In genomic region chr17:74489024-74489900, GRCm38 (mm10) we compare ENCODE assay signal across 8 mouse cellular contexts. TPM values are rescaled to one million over a fixed set of nuclear protein-coding genes. Genes with fewer than 3 reads are reported as not detected.
A peak's percentile ranks its signal among the peaks of the same experiment; 100 is the strongest.
DNase-seq lines count a peak whose midpoint lies in the region; ATAC-seq and TF ChIP-seq lines count a peak whose summit lies in the region.

Gene Yipf4, plus strand, starts transcription at chr17:74489493.

- TF ChIP-seq CTCF in liver, embryonic 14.5 days (IDR thresholded peaks at IDR 0.05; ENCODE audit: low read depth), result no peak
- TF ChIP-seq CTCF in stomach, postnatal 0 days (IDR thresholded peaks at IDR 0.05; ENCODE audit: low read depth), result no peak

- peaks cover 22% of the 10 kb centered on the region for H3K36me3 ChIP-seq in forebrain, embryonic 10.5 days (replicated peaks)
- peaks cover 17% of the 10 kb centered on the region for H3K36me3 ChIP-seq in heart, embryonic 15.5 days
- H3K36me3 ChIP-seq in liver, embryonic 14.5 days (replicated peaks; ENCODE audit: control insufficient read depth, insufficient read depth, low read depth), result peaks cover 17% of the 10 kb centered on the region
- H3K36me3 ChIP-seq in neural tube, embryonic 11.5 days (ENCODE audit: control insufficient read depth, insufficient read depth, low read length), result no peaks in the 10 kb centered on the region; the same call in 1 of the 2 replicates
- H3K36me3 ChIP-seq in stomach, postnatal 0 days (ENCODE audit: control insufficient read depth, insufficient read depth, low read length), result peaks cover 3% of the 10 kb centered on the region; the same call in 1 of the 2 replicates

- ATAC-seq in heart, embryonic 15.5 days (replicated peaks; ENCODE audit: insufficient number of reproducible peaks, insufficient read depth, low FRiP score, low read depth), result peak; percentile 100
- ATAC-seq in liver, embryonic 14.5 days (ENCODE audit: insufficient read depth), result peak; percentile 98
- ATAC-seq in neural tube, embryonic 11.5 days (ENCODE audit: insufficient read depth, low FRiP score, low TSS enrichment), result peak; percentile 100
- ATAC-seq in stomach, postnatal 0 days (ENCODE audit: low FRiP score, low TSS enrichment), result peak; percentile 99

- peak; percentile 92 to 97 for DNase-seq in CD8-positive naive resting alpha-beta T cell, adult 2 months (ENCODE audit: low read depth in 2 of 2, low spot score in 2 of 2)
- DNase-seq in c-Kit-positive CD71-negative TER-119-negative erythroid progenitor cells, embryonic 14.5 days (ENCODE audit: low read depth), result peak; percentile 96
- DNase-seq in forebrain, embryonic 10.5 days (ENCODE audit: extremely low spot score, low spot score), result peak; percentile 92
- DNase-seq in kidney, postnatal 25 days, result peak; percentile 98
- DNase-seq in liver, embryonic 14.5 days (ENCODE audit: low read depth in 3 of 3, low spot score in 3 of 3), result peak; percentile 93 to 95 (median 93)
- DNase-seq in neural tube, embryonic 11.5 days (ENCODE audit: low spot score), result peak; percentile 94
- DNase-seq in stomach, postnatal 0 days (ENCODE audit: low spot score), result peak; percentile 97

- H3K4me2 ChIP-seq in heart, embryonic 15.5 days, result peak within 1 kb of the TSS; percentile 66
- H3K4me2 ChIP-seq in liver, embryonic 14.5 days (ENCODE audit: low read depth), result peak within 1 kb of the TSS; percentile 72
- peak within 1 kb of the TSS; percentile 69 for H3K4me2 ChIP-seq in neural tube, embryonic 11.5 days (ENCODE audit: low read depth)
- H3K4me2 ChIP-seq in stomach, postnatal 0 days (replicated peaks; ENCODE audit: low read depth), result peak within 1 kb of the TSS; percentile 65

- WGBS in forebrain, embryonic 10.5 days, result 4% methylated on average over 58 of the region's 58 CpGs
- 4% methylated on average over 55 of the region's 58 CpGs for WGBS in heart, embryonic 15.5 days
- 4% methylated on average over 58 of the region's 58 CpGs for WGBS in liver, embryonic 14.5 days (ENCODE audit: insufficient replicate concordance)
- 4% methylated on average over 58 of the region's 58 CpGs for WGBS in neural tube, embryonic 11.5 days
- WGBS in stomach, postnatal 0 days, result 4% methylated on average over 50 of the region's 58 CpGs

- TF ChIP-seq EP300 in liver, embryonic 14.5 days (IDR thresholded peaks at IDR 0.05; ENCODE audit: low read depth), result no peak; the same call in 1 of the 2 replicates
- peak; percentile 83 for TF ChIP-seq EP300 in stomach, postnatal 0 days (optimal IDR thresholded peaks at IDR 0.05)

- H3K4me3 ChIP-seq in forebrain, embryonic 10.5 days, result peak within 1 kb of the TSS; percentile 100
- H3K4me3 ChIP-seq in heart, embryonic 15.5 days, result peak within 1 kb of the TSS; percentile 89
- peak within 1 kb of the TSS; percentile 84 to 94 for H3K4me3 ChIP-seq in liver, embryonic 14.5 days (ENCODE audit: insufficient read depth in 1 of 2, low read depth in 2 of 2, low read length in 2 of 2)
- H3K4me3 ChIP-seq in neural tube, embryonic 11.5 days (ENCODE audit: low read depth, low read length), result peak within 1 kb of the TSS; percentile 95
- peak within 1 kb of the TSS; percentile 92 for H3K4me3 ChIP-seq in stomach, postnatal 0 days (ENCODE audit: low read depth, low read length)

- no peaks in the 10 kb centered on the region for H3K9me3 ChIP-seq in forebrain, embryonic 10.5 days
- H3K9me3 ChIP-seq in heart, embryonic 15.5 days (replicated peaks), result no peaks in the 10 kb centered on the region
- no peaks in the 10 kb centered on the region for H3K9me3 ChIP-seq in liver, embryonic 14.5 days (ENCODE audit: control insufficient read depth, low read length)
- H3K9me3 ChIP-seq in neural tube, embryonic 11.5 days (ENCODE audit: control insufficient read depth, low read length), result no peaks in the 10 kb centered on the region
- no peaks in the 10 kb centered on the region for H3K9me3 ChIP-seq in stomach, postnatal 0 days (ENCODE audit: control insufficient read depth, low read length)

- peaks cover 11% of the 10 kb centered on the region for H3K4me1 ChIP-seq in forebrain, embryonic 10.5 days
- H3K4me1 ChIP-seq in heart, embryonic 15.5 days (replicated peaks), result peaks cover 3% of the 10 kb centered on the region; the same call in 1 of the 2 replicates
- peaks cover 8 to 10% of the 10 kb centered on the region in 2 experiments for H3K4me1 ChIP-seq in liver, embryonic 14.5 days (replicated peaks; ENCODE audit: control insufficient read depth in 2 of 2, insufficient read depth in 2 of 2, low read length in 1 of 2)
- no peaks in the 10 kb centered on the region for H3K4me1 ChIP-seq in neural tube, embryonic 11.5 days (ENCODE audit: control insufficient read depth, insufficient read depth, low read length)
- H3K4me1 ChIP-seq in stomach, postnatal 0 days (replicated peaks; ENCODE audit: control insufficient read depth, insufficient read depth), result no peaks in the 10 kb centered on the region

- H3K27ac ChIP-seq in forebrain, embryonic 10.5 days, result peak within 1 kb of the TSS; percentile 87
- H3K27ac ChIP-seq in heart, embryonic 15.5 days, result peak within 1 kb of the TSS; percentile 94
- H3K27ac ChIP-seq in liver, embryonic 14.5 days, result peak within 1 kb of the TSS; percentile 96
- H3K27ac ChIP-seq in neural tube, embryonic 11.5 days (ENCODE audit: low read depth, low read length), result 0 out of 2 replicates have a peak within 1 kb of the TSS, but pooled peaks have one; percentile 47
- peak within 1 kb of the TSS; percentile 96 for H3K27ac ChIP-seq in stomach, postnatal 0 days (replicated peaks)

- H3K9ac ChIP-seq in heart, embryonic 15.5 days, result peak within 1 kb of the TSS; percentile 85
- H3K9ac ChIP-seq in liver, embryonic 14.5 days (replicated peaks), result peak within 1 kb of the TSS; percentile 94
- H3K9ac ChIP-seq in neural tube, embryonic 11.5 days (ENCODE audit: low read length), result peak within 1 kb of the TSS; percentile 89
- peak within 1 kb of the TSS; percentile 95 for H3K9ac ChIP-seq in stomach, postnatal 0 days (ENCODE audit: low read length)

- H3K27me3 ChIP-seq in forebrain, embryonic 10.5 days (ENCODE audit: poor library complexity, severe bottlenecking), result no peaks in the 10 kb centered on the region
- H3K27me3 ChIP-seq in heart, embryonic 15.5 days, result no peaks in the 10 kb centered on the region
- H3K27me3 ChIP-seq in liver, embryonic 14.5 days (ENCODE audit: control insufficient read depth, insufficient read depth, low read length), result no peaks in the 10 kb centered on the region; the same call in 1 of the 2 replicates
- no peaks in the 10 kb centered on the region for H3K27me3 ChIP-seq in neural tube, embryonic 11.5 days (ENCODE audit: control insufficient read depth, insufficient read depth, low read length)
- H3K27me3 ChIP-seq in stomach, postnatal 0 days (ENCODE audit: control insufficient read depth, insufficient read depth, low read length), result no peaks in the 10 kb centered on the region

RNA-seq across cellular contexts. Expression of gene Yipf4, which starts in this region (rescaled TPM):
- polyA plus RNA-seq in forebrain, embryonic 10.5 days (2016; fragmentation: Nextera tagmentation; extraction: Ambion mirVana), result 27.0 and 28.6 TPM in 2 replicates
- 50.1 and 63.8 TPM in 2 replicates for polyA plus RNA-seq in heart, embryonic 15.5 days (2015; fragmentation: Nextera tagmentation; extraction: Ambion mirVana)
- polyA plus RNA-seq in liver, embryonic 14.5 days (2012; rRNA removed), result 16.8 and 17.3 TPM in 2 replicates
- polyA plus RNA-seq in liver, embryonic 14.5 days (2014; fragmentation: Nextera tagmentation; extraction: Ambion mirVana), result 68.4 and 74.3 TPM in 2 replicates
- 48.3 and 53.3 TPM in 2 replicates for polyA plus RNA-seq in neural tube, embryonic 11.5 days (2014; fragmentation: Nextera tagmentation; extraction: Ambion mirVana)
- polyA plus RNA-seq in stomach, postnatal 0 days (2015; fragmentation: Nextera tagmentation; extraction: Ambion mirVana), result 80.2 and 88.8 TPM in 2 replicates

Comparison
In these comparisons a context has a peak if more than half of its experiments do, and no peak if none do; other contexts are left out.
1. Peak in every context shown above with its lines: DNase-seq, ATAC-seq, H3K4me3 ChIP-seq and H3K27ac ChIP-seq.